Mouse (Mus musculus): ENCODE measurements around the gene Cd163l1. TPM values are rescaled to one million over a fixed set of nuclear protein-coding genes. Genes with fewer than 3 reads are reported as not detected.

Gene Cd163l1
- 0.59 and 2.3 TPM in 2 replicates for polyA plus RNA-seq (2015; fragmentation: Nextera tagmentation; extraction: Ambion mirVana)

- H3K9ac ChIP-seq (ENCODE audit: low read length), result no peak within 1 kb of the TSS
- H3K4me2 ChIP-seq (ENCODE audit: low read depth, low read length), result no peak within 1 kb of the TSS
- no peak for ATAC-seq (ENCODE audit: low read depth)
- H3K27me3 ChIP-seq (ENCODE audit: control insufficient read depth, insufficient read depth, low read depth, low read length), result no peaks in the 10 kb centered on the region
- H3K4me1 ChIP-seq (replicated peaks; ENCODE audit: control insufficient read depth, insufficient read depth, low read length), result no peaks in the 10 kb centered on the region
- H3K9me3 ChIP-seq (ENCODE audit: control insufficient read depth, low read length), result no peaks in the 10 kb centered on the region
- H3K27ac ChIP-seq (ENCODE audit: low read length), result no peak within 1 kb of the TSS
- no peaks in the 10 kb centered on the region for H3K36me3 ChIP-seq (ENCODE audit: control insufficient read depth, insufficient read depth, low read length)
- 76% methylated on average over 2 of the region's 2 CpGs for WGBS
- no peak within 1 kb of the TSS for H3K4me3 ChIP-seq (ENCODE audit: low read length)
Observed at GRCm38 (mm10) chr7:140217967-140218366, at the start of gene Cd163l1. TSS of gene Cd163l1 (plus strand) at chr7:140218267.

GRCm38 (mm10) chr7:140169386-140169785 is 48.7 kb upstream of the Cd163l1 start:
- H3K9me3 ChIP-seq (ENCODE audit: control insufficient read depth, low read length), result no peaks in the 10 kb centered on the region
- WGBS, result 62% methylated on average over 4 of the region's 4 CpGs
- H3K27me3 ChIP-seq (ENCODE audit: control insufficient read depth, insufficient read depth, low read depth, low read length), result no peaks in the 10 kb centered on the region
- H3K4me1 ChIP-seq (replicated peaks; ENCODE audit: control insufficient read depth, insufficient read depth, low read length), result no peaks in the 10 kb centered on the region
- H3K4me2 ChIP-seq (ENCODE audit: low read depth, low read length), result no peak overlapping the region
- H3K36me3 ChIP-seq (ENCODE audit: control insufficient read depth, insufficient read depth, low read length), result no peaks in the 10 kb centered on the region
- no peak overlapping the region for H3K27ac ChIP-seq (ENCODE audit: low read length)
- H3K9ac ChIP-seq (ENCODE audit: low read length), result no peak overlapping the region
- ATAC-seq (ENCODE audit: low read depth), result no peak
- H3K4me3 ChIP-seq (ENCODE audit: low read length), result no peak overlapping the region

GRCm38 (mm10) chr7:140170863-140171262 is 47.2 kb upstream of the Cd163l1 start:
- H3K4me1 ChIP-seq (replicated peaks; ENCODE audit: control insufficient read depth, insufficient read depth, low read length), result no peaks in the 10 kb centered on the region
- WGBS, result 90% methylated on average over 3 of the region's 3 CpGs
- no peaks in the 10 kb centered on the region for H3K27me3 ChIP-seq (ENCODE audit: control insufficient read depth, insufficient read depth, low read depth, low read length)
- no peaks in the 10 kb centered on the region for H3K9me3 ChIP-seq (ENCODE audit: control insufficient read depth, low read length)
- H3K9ac ChIP-seq (ENCODE audit: low read length), result no peak overlapping the region
- no peaks in the 10 kb centered on the region for H3K36me3 ChIP-seq (ENCODE audit: control insufficient read depth, insufficient read depth, low read length)
- H3K4me3 ChIP-seq (ENCODE audit: low read length), result no peak overlapping the region
- H3K4me2 ChIP-seq (ENCODE audit: low read depth, low read length), result no peak overlapping the region
- H3K27ac ChIP-seq (ENCODE audit: low read length), result no peak overlapping the region
- no peak for ATAC-seq (ENCODE audit: low read depth)

- no peaks in the 10 kb centered on the region for H3K9me3 ChIP-seq (ENCODE audit: control insufficient read depth, low read length)
- 42% methylated on average over 1 of the region's 1 CpGs for WGBS
- no peak for ATAC-seq (ENCODE audit: low read depth)
- H3K4me3 ChIP-seq (ENCODE audit: low read length), result no peak within 1 kb of the TSS
- H3K4me1 ChIP-seq (replicated peaks; ENCODE audit: control insufficient read depth, insufficient read depth, low read length), result no peaks in the 10 kb centered on the region
- H3K9ac ChIP-seq (ENCODE audit: low read length), result no peak within 1 kb of the TSS
- H3K27ac ChIP-seq (ENCODE audit: low read length), result no peak within 1 kb of the TSS
- no peak within 1 kb of the TSS for H3K4me2 ChIP-seq (ENCODE audit: low read depth, low read length)
- H3K27me3 ChIP-seq (ENCODE audit: control insufficient read depth, insufficient read depth, low read depth, low read length), result no peaks in the 10 kb centered on the region
- no peaks in the 10 kb centered on the region for H3K36me3 ChIP-seq (ENCODE audit: control insufficient read depth, insufficient read depth, low read length)
Observed at GRCm38 (mm10) chr7:140172936-140173335, 45.1 kb upstream of the Cd163l1 start, which contains the start of gene Olfr523. TSS of gene Olfr523 (plus strand) at chr7:140173217.

GRCm38 (mm10) chr7:140179176-140179575 is 38.9 kb upstream of the Cd163l1 start:
- H3K36me3 ChIP-seq (ENCODE audit: control insufficient read depth, insufficient read depth, low read length), result no peaks in the 10 kb centered on the region
- ATAC-seq (ENCODE audit: low read depth), result no peak
- no peak overlapping the region for H3K4me2 ChIP-seq (ENCODE audit: low read depth, low read length)
- H3K27me3 ChIP-seq (ENCODE audit: control insufficient read depth, insufficient read depth, low read depth, low read length), result no peaks in the 10 kb centered on the region
- no peak overlapping the region for H3K4me3 ChIP-seq (ENCODE audit: low read length)
- WGBS, result 84% methylated on average over 2 of the region's 2 CpGs
- no peak overlapping the region for H3K27ac ChIP-seq (ENCODE audit: low read length)
- H3K9ac ChIP-seq (ENCODE audit: low read length), result no peak overlapping the region
- H3K9me3 ChIP-seq (ENCODE audit: control insufficient read depth, low read length), result no peaks in the 10 kb centered on the region
- no peaks in the 10 kb centered on the region for H3K4me1 ChIP-seq (replicated peaks; ENCODE audit: control insufficient read depth, insufficient read depth, low read length)

GRCm38 (mm10) chr7:140180692-140181091 is 37.4 kb upstream of the Cd163l1 start:
- no peaks in the 10 kb centered on the region for H3K9me3 ChIP-seq (ENCODE audit: control insufficient read depth, low read length)

GRCm38 (mm10) chr7:140184206-140184605 is 33.9 kb upstream of the Cd163l1 start:
- no peak overlapping the region for H3K4me2 ChIP-seq (ENCODE audit: low read depth, low read length)
- ATAC-seq (ENCODE audit: low read depth), result no peak
- no peaks in the 10 kb centered on the region; the same call in 1 of the 2 replicates for H3K27me3 ChIP-seq (ENCODE audit: control insufficient read depth, insufficient read depth, low read depth, low read length)
- no peak overlapping the region for H3K4me3 ChIP-seq (ENCODE audit: low read length)
- H3K9ac ChIP-seq (ENCODE audit: low read length), result no peak overlapping the region
- no peaks in the 10 kb centered on the region for H3K4me1 ChIP-seq (replicated peaks; ENCODE audit: control insufficient read depth, insufficient read depth, low read length)
- H3K36me3 ChIP-seq (ENCODE audit: control insufficient read depth, insufficient read depth, low read length), result no peaks in the 10 kb centered on the region
- H3K27ac ChIP-seq (ENCODE audit: low read length), result no peak overlapping the region
- no peaks in the 10 kb centered on the region for H3K9me3 ChIP-seq (ENCODE audit: control insufficient read depth, low read length)
- 77% methylated on average over 4 of the region's 4 CpGs for WGBS

More at GRCm38 (mm10) chr7:140180692-140181091, 37.4 kb upstream of the Cd163l1 start:
- WGBS, result 74% methylated on average over 2 of the region's 2 CpGs
- Histone ChIP-seq H3K27me3 (ENCODE audit: control insufficient read depth, insufficient read depth, low read depth, low read length) (no peaks in the 10 kb centered on the region), H3K4me2 (ENCODE audit: low read depth, low read length) (no peak overlapping the region), H3K36me3 (ENCODE audit: control insufficient read depth, insufficient read depth, low read length) (no peaks in the 10 kb centered on the region), H3K4me1 (replicated peaks; ENCODE audit: control insufficient read depth, insufficient read depth, low read length) (no peaks in the 10 kb centered on the region), H3K4me3 (ENCODE audit: low read length) (no peak overlapping the region), H3K27ac (ENCODE audit: low read length) (no peak overlapping the region), H3K9ac (ENCODE audit: low read length) (no peak overlapping the region)
- no peak for ATAC-seq (ENCODE audit: low read depth)

- ATAC-seq (ENCODE audit: low read depth), result no peak
- Histone ChIP-seq H3K27me3 (ENCODE audit: control insufficient read depth, insufficient read depth, low read depth, low read length) (no peaks in the 10 kb centered on the region; the same call in 1 of the 2 replicates), H3K9ac (ENCODE audit: low read length) (no peak overlapping the region), H3K27ac (ENCODE audit: low read length) (no peak overlapping the region), H3K4me2 (ENCODE audit: low read depth, low read length) (no peak overlapping the region), H3K36me3 (ENCODE audit: control insufficient read depth, insufficient read depth, low read length) (no peaks in the 10 kb centered on the region), H3K4me1 (replicated peaks; ENCODE audit: control insufficient read depth, insufficient read depth, low read length) (no peaks in the 10 kb centered on the region), H3K4me3 (ENCODE audit: low read length) (no peak overlapping the region), H3K9me3 (ENCODE audit: control insufficient read depth, low read length) (no peaks in the 10 kb centered on the region)
- 61% methylated on average over 18 of the region's 18 CpGs for WGBS
Observed at GRCm38 (mm10) chr7:140186646-140187620, 31.1 kb upstream of the Cd163l1 start.

- no peak overlapping the region for H3K4me2 ChIP-seq (ENCODE audit: low read depth, low read length)
- no peak for ATAC-seq (ENCODE audit: low read depth)
- no peak overlapping the region for H3K9ac ChIP-seq (ENCODE audit: low read length)
- H3K4me1 ChIP-seq (replicated peaks; ENCODE audit: control insufficient read depth, insufficient read depth, low read length), result no peaks in the 10 kb centered on the region
- WGBS, result 74% methylated on average over 7 of the region's 7 CpGs
- no peaks in the 10 kb centered on the region for H3K9me3 ChIP-seq (ENCODE audit: control insufficient read depth, low read length)
- no peaks in the 10 kb centered on the region for H3K36me3 ChIP-seq (ENCODE audit: control insufficient read depth, insufficient read depth, low read length)
- no peaks in the 10 kb centered on the region; the same call in 1 of the 2 replicates for H3K27me3 ChIP-seq (ENCODE audit: control insufficient read depth, insufficient read depth, low read depth, low read length)
- H3K4me3 ChIP-seq (ENCODE audit: low read length), result no peak overlapping the region
- H3K27ac ChIP-seq (ENCODE audit: low read length), result no peak overlapping the region
Observed at GRCm38 (mm10) chr7:140187721-140188390, 30.2 kb upstream of the Cd163l1 start.
